Mouse (Mus musculus): ENCODE results near the gene Fermt1.

The Fermt1 gene

DNA sequence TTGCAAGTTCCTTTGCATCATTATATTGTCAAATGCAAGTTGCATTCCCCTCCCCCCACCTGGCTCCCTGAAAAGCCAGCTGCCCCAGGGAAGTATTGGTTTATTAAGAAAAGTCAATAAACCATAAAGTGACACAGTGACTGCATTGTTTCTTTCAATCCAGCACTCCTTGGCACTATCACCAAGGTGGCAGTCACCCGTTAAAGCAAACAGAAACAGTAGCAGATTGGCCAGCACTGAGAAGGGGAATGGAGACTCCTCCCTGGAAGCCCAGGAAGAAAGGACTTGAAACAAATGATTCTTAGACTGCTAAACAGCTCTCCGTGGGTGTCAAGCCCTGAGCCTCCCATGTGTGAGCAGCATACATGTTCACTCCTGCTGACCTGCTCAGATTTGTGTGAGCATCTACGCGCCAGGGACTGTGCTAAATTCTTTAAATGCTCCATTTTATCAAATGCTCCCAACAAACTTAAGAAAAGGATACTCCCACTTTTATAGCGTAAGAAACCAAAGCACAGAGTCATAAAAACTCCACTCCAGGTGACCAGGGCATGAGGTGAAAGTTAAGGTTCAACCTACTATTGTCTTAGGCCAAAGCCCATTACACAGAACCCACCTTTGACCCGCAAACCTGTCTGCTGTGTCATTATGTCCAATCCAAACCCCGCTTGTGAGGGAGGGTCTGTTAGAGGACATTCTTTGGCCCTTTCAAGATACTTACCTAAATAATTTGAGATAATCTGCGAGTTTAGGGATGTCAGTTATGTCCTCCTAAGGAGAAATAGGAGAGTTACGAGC, 23.4 kb downstream of the Fermt1 start:
- DNase-seq (ENCODE audit: low spot score in 2 of 2) = no peak

DNA sequence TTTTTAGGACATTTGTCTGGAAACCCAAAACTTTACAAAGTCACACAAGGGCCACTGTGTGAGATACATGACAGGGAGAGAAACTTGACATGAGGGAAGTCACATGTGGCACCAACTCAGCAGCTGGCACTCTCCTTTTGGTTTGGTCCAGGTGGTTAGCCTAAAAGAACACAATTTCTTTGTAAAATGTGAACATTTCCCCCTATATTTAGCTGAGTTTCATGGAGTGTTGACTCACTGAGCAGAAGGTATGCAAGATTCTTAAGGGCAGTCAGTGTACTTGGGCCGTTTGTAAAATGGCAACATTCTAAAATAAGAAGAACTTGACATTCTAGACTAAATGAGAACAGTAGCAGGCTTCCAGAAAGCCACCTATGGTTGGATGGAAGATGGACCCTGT, 30.9 kb downstream of the Fermt1 start:
- DNase-seq (ENCODE audit: low spot score in 2 of 2) = no peak

DNA sequence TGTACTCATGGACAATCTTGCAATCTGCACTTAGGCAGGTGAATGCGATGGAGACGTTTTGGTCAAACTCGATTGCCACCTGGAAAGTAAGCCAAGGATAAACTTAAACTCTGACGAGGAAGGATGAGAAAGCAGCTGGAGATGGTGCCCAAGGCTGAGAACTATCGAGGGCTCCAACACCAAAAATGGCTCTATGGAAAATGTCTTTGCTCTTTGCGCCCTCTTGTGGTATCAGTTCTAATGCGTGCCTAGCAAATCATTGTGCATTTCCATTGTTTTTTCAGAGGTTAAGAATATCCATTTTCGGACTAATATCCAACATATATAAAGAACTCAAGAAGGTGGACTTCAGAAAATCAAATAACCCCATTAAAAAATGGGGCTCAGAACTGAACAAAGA, 38.9 kb downstream of the Fermt1 start:
- no peak for DNase-seq (ENCODE audit: low spot score in 2 of 2)

DNA sequence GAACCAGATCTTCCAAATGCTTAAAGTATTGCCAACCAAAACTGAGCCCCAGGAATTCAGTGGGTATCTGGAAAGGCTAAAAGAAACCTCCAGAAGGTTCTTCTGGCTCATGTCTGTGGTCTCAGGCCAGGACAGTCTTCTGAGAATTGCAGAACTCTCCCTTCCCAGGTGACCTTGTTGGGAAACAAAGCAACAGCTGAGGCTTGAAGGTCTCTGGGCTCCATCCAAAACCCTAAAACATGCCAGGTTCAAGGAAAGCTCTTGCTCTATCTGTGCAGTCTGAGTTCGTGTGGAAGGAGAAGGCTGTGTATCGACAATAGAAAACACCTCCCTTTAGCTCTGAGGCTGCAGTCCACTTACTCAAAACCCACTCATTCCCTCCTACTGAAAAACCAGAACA, 40.7 kb downstream of the Fermt1 start:
- no peak for DNase-seq (ENCODE audit: low spot score in 2 of 2)

DNA sequence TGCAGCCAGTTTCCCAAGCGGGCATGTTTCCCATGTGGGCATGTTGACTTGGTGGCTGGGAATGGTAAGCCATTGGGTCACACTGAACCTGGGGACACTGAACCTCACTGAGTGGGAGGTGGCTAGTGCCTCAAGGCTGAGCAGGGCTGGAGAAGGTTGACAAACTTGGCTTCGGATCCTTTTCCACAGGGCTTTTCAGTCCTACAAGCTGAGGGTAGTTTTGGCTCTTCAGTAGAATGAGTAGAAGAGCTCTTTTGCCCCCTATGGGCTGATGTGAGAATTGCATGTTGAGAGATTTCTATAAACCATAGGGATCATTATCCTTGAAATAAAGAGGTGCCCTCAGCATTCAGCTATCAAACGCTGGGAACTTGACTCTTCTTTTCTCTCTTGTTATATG, 42.2 kb downstream of the Fermt1 start:
- peak in 1 of 2 experiments; percentile 22 for DNase-seq (ENCODE audit: low spot score in 2 of 2)

DNA sequence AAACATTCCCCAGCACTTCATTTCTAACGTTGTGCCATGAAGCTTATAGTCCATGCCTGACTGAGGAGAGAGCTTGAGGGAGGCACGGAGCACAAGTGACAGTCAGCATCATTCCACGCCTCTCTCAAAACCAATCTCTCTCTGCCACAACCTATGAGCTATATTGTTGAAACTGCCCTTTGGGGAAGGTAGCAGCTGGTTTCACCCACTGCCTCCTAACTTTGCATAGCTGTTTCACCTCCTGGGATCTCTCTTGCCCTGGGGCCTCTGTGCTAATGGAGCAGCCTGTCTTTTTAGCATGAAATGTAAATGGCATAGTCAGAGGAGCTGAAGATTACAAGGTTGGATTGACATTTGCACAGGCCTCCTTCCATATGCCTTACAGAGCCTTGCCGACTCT, 43.6 kb downstream of the Fermt1 start:
- no peak for DNase-seq (ENCODE audit: low spot score in 2 of 2)

DNA sequence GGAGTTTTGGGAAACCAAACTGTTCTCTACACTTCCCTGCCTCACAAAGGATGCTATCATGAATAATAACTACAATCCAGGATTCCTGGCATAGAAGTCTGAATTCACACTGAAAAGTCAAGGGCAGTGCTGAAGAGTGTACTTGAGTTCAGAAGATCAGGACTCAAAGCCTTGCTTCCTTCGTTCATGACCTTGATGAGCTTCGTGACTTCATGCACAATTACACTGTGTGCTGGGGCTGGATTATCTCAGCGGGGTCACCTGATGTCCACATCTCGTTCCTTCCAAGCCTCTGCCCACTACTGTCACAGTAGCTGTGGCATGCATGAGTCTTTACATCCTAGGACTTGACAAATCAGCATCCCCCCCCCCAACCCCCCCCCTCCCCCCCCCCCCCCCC, 44.1 kb downstream of the Fermt1 start:
- no peak for DNase-seq (ENCODE audit: low spot score in 2 of 2)

DNA sequence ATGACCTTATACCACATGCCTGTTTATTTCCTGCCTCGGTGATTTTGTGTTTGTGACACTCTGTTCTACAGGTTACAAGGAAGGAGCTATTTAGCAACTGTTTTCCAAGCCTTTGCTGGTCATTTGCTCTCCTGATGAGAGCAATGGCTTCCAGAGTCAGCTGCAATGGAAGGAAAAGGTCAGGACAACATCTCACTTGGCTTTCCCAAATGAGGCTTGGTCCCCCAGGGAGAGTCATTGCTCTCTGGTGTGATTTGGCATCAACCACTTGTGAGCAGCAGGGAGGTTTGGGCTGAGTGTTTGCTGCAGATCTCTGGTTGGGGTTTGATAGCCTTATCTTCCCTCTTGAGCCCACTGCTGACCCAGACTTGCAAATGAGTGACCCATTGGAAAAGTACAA, 45.1 kb downstream of the Fermt1 start:
- DNase-seq (ENCODE audit: low spot score in 2 of 2) = peak in 1 of 2 experiments; percentile 36

DNA sequence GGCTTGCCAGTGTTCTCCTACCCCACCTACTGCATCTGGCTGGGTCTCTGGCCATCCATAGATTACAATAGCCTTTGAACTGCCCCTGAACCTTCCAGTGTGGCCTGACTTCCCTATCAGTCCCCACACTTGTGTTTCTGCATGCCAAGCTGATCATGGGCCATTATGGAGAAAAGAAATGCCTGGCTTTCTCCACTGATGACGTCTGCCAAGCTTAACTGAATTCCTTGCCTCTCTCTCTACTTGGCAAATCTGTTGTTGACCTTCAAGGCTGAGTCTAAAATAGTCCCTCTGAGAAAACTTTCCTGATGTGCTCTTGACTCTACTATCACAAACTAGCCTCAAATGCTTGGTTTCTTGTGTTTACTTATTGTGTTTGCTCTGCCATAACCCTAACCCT, 47.5 kb downstream of the Fermt1 start:
- DNase-seq (ENCODE audit: low spot score in 2 of 2) = no peak

DNA sequence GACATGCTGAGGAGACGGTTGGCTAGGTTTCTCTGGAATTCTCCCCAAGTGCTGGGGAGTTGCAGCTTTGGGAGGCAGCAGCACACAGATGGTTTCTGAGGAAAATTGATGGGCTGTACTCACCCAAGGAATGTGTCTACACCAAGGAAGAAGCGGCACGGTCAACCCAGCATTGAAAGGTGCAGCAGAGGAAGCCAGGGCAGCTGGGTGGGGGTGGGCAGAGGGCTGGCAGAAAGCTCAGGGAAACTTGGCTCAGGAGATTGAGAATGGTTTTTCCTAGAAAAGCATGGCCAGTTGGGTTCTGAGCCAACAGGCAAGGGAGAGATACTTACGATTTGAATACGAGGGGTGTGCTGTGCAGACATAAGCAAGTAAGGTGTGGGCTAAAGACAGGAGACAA, 51.9 kb downstream of the Fermt1 start:
- DNase-seq (ENCODE audit: low spot score in 2 of 2) = no peak

DNA sequence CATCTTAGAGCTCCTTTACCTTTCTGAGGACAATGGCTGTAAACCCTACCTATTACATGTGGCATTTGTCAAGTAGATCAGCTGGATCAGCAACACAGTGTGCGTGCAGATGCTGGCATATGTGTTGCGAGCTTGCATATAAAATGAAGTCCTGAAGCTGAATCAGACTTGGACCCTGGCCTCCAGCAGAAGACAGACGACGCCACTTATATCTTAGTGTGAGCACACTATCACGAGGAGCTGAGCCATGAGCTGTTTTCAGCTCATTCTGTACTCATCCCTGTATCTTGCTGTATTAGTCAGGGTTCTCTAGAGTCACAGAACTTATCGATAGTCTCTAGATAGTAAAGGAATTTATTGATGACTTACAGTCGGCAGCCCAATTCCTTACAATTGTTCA, 60.4 kb downstream of the Fermt1 start:
- DNase-seq (ENCODE audit: low spot score in 2 of 2) = no peak

DNA sequence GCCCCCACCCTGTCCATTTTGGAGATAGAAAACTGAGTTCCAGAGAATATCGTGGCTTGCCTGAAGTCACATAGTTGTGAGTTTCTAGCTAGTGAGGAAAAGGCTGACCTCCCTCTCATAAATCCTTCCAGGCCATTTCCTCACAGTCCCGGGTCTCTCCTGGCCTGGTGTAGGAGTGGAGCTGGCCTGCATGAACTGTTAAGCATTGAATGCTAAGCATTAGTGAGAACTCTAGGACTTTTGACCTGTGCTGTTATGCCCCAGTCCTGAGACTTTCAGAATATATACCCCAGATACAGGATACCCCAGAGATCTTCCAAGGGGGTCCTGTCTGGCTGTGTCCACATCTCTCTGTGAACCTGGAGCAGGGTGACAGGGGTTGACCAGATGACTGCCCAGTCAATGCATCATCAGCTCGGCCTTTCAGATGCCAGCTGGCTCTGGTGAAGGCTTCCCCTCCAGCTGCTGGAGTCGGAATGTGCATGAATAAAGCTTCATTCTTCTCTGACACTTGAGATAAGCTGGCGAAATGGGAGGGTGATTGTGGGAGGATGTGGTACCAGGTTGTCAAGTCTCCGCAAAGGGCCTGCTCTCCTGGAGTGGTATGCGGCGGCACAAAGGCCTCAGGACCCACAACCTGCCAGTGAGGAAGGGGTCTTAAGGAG, 61.3 kb downstream of the Fermt1 start:
- DNase-seq (ENCODE audit: low spot score in 2 of 2) = no peak

DNA sequence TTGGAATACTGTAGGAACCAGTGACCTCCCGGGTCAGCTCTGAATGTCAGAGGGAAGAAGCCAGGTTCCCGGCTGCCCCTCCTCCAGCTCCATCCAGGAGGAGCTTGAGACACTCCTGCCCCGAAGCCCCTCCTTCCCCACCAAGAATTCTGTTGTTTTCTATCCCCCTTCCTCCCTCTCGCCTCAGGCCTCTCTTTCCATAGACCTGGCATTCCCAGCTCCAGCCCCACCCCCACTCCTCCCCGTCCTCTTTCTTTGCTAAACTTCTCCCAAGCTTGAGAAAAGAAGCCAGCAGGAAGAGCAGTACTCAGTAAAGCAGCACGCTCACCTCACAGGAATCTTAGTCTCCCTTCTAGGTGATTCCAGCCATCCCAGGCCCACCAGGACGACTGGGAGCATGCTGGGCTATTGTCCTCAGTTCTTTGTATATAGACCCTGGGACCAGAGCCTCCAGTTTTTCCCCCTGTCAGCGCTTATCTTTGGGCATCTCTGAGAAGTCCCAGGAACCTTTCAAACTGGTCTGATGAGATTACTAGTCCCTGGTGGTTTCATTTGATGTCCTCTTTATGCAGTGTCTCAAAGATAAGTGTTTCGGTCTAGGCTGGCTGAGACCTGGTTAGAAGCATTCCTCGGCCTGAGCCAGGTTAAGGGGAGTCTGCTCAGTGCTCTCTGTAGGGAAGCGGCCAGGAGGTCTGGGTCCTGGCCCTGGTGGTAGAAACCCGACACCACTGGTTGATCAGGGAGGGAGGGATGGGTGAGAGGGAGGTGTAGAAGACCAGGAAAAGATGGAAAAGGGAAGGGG, 64.7 kb downstream of the Fermt1 start, which contains the start of gene Lrrn4:
TSS of gene Lrrn4 (minus strand) at position 48 of the 802 bp plus-strand sequence.
- DNase-seq (ENCODE audit: low spot score in 2 of 2) = no peak

DNA sequence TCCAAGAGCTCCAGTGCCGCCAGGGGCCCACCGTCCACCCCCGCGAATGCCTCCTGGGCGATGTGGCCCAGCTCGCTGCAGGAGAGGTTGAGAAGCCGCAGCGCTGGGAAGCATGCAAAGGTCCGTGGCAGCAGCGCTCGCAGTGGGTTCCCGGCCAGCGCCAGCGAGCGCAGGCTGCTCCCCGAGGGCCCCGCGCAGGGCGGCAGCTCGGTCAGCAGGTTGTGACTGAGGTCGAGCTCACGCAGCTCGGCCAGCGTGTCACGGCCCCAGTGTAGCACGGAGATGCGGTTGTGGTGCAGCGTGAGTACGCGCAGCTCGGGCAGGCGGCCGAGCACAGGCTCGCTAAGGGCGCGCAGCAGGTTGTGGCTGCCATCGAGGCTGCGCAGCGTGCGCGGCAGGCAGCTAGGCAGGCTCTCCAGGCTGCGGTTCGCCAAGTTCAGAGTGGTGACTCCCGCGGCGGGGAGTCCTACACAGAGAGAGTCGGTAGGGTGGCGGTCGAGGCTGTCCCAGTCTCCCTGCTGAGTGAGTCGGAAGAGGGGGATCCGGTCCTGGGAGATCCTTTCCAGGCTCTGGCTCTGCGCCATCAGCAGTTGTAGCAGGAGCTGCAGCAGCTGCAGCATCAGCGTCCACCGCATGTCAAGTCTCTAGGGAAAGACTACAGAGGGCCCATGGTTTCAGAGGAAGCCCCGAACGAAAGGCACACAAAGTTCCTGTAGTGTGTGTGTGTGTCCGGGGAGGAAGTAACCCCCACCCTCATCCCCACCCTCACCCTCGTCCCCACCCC, 66.3 kb downstream of the Fermt1 start:
- no peak for DNase-seq (ENCODE audit: low spot score in 2 of 2)

DNA sequence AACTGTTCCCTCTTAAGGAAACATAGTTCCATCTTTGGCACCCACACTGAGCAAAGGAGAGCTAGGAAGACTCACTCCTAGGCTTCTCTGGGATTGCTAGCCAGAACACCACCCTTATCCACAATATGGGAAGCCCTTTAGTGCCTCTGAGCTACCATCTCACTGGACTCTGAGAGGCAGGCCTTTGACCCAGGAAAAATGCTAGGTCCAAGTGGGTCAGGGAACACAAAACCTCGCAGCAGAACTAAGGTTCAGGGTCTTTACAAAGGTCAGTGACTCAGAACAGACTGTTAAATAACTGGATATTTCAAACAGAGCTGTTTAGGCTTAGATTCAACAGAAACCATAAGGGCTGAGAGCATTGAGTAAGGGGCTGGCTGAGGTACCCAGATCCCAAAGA, 68.7 kb downstream of the Fermt1 start:
- DNase-seq (ENCODE audit: low spot score in 2 of 2) = no peak

DNA sequence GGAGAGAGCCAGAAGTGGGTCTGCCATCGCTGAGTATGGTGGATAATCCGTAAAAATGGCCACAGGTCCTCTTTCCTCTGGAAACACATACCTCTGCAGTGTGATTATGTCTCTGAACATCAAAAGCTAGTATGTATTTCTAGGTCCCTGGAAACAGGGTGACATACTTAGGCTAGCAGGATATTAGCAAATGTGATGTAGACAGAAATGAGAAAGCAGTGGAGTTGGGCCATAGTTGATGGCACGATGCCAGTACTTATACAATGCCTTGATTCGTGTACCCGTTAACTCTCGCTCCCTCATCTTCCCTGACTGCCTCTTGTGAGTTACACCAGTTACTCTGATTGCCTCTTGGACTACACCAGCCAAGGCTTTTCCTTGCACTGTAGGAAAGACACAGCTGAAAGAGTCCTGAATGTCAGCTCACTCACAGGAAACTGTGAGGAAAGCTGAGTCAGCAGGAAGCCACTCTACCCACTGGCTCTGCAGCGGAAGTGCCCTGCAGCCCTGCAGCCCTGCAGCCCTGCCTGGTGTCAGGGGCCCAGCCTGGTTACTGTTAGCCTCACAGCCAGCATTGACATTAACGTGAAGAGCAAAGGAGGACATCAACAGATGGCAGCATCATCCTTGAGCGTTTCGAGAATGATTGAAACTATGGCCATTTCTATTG, 71.9 kb downstream of the Fermt1 start:
- no peak for DNase-seq (ENCODE audit: low spot score in 2 of 2)

DNA sequence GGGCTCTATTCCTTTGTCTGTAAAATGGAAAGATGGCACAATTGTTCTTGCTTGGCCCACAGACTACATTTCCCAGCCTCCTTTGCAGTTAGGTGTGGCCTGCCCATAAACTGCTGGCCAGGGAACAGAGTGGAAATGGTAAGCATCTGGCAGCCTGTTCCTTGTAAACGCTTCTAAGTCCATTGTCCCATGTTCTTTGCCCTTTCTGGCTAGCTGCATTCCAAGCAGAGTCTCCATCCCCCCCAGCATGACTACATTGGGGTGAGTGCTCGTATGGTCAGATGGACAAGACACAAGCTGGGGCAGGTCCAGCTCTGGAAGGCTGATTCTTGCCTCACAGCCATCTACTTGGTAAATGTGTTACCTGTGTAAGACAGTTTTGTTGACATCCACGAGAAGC, 74.0 kb downstream of the Fermt1 start:
- no peak for DNase-seq (ENCODE audit: low spot score in 2 of 2)

DNA sequence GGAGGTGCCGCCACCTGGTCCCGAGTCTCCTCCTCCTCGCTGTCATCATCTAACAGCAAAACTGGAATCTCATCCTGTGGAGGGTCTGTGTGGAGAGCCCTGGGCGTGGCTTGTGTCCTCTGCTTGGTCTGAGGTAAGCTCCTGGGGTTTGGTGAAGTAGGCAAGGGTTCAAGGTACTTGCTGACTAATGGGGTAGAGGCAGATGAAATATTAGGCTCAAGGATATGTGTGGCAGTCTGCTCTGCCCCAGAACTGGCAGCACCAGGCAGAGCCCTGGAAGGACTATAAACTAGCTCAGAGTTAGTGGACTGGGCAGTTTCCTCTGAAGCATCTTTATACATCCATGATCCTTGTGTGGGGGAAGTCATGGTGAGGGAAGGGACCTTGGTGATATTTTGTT, 75.4 kb downstream of the Fermt1 start:
- DNase-seq (ENCODE audit: low spot score in 2 of 2) = no peak

DNA sequence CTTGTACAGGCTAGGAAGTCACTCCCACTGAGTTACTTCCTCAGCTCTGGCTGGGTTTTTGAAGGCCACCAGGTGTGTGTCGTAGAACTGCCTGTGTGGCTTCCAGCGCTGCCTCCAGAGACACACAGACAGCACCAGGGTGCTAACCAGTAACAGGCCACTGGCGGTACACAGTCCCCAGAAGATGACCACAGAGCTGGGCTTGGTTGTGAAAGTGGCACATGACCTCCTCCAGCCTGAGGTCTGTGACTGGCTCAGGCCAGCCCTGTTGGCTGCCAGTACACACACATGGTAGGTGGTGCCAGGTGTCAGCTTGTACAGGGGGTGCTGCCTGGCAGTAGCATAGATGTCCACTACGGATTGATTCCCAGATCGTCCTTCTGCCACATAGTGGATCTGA, 76.0 kb downstream of the Fermt1 start:
- no peak for DNase-seq (ENCODE audit: low spot score in 2 of 2)

DNA sequence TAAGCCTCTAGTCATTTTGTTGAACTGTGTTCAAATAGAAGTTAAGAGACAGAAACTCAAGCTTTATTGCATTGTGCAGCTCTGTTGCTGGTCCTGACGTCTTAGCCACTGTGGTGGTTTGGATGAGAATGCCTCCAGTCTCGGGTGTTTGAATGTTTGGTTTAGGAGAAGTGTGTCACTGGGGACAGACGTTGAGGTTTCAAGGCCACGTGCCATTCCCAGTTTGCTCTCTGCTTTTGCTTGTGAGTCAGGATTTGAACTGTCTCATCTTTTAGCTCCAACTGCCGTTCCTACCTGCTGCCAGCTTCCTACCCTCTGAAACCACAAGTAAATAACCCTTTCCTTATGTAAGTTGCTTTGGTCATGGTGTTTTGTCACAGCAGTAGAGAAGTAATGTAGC, 78.2 kb downstream of the Fermt1 start:
- no peak for DNase-seq (ENCODE audit: low spot score in 2 of 2)

DNA sequence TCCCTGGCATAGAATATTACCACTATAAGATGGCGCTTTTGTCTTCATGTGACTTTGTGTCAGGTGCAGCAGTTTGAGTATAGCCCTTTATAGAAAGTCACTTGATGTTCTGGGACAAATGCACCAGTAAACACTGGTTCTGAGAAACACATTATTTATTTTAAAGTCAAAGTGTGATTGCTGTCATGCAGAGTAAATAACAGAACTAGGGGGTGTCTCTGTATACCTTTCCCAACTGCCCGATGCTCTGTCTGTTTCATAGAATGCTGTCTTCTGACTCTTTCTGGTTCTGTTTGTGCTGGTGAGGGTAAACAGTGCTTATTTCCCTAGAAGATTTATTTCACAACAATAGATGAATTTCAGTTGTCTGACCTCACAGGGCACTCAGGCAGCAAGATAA, 82.4 kb downstream of the Fermt1 start:
- no peak for DNase-seq (ENCODE audit: low spot score in 2 of 2)

Data from urinary bladder, postnatal 36 days (tissue).